Mouse (Mus musculus) kidney, postnatal 0 days (tissue): ENCODE data around the gene Mast3. TPM values are rescaled to one million over a fixed set of nuclear protein-coding genes. Genes with fewer than 3 reads are reported as not detected.

ENCODE experiments used
- ATAC-seq: fragments of 200-750 bp; cut with Nextera tagmentation; replicated peaks from 2 replicates; pipeline ENCODE4 v1.8.0; 2017; ENCODE audit warnings: low read depth, moderate number of reproducible peaks, moderate TSS enrichment, moderate library complexity; ENCODE audit not compliant: low FRiP score
- DNase-seq: peaks from one replicate; pipeline ENCODE4 v3.0.0-alpha.2; 2016; ENCODE audit warnings: low spot score
- H3K27ac ChIP-seq: fragments of 300-500 bp; sonication (generic); 2 replicates; pipeline ENCODE4 v1.5.1; 2014; ENCODE audit warnings: mild to moderate bottlenecking
- H3K27me3 ChIP-seq: fragments of 300-500 bp; sonication (generic); 2 replicates; pipeline ENCODE4 v1.6.1; 2014; ENCODE audit warnings: low read length, mixed read lengths; ENCODE audit not compliant: insufficient read depth
- H3K36me3 ChIP-seq: fragments of 300-500 bp; sonication (generic); 2 replicates; pipeline ENCODE4 v1.6.1; 2014; ENCODE audit warnings: low read length, mixed read lengths; ENCODE audit not compliant: insufficient read depth
- H3K4me1 ChIP-seq: fragments of 300-500 bp; sonication (generic); replicated peaks from 2 replicates; pipeline ENCODE4 v1.6.1; 2014; ENCODE audit warnings: antibody characterized with exemption, low read length, mixed read lengths; ENCODE audit not compliant: insufficient read depth
- H3K4me2 ChIP-seq: fragments of 300-500 bp; sonication (generic); 2 replicates; pipeline ENCODE4 v1.6.1; 2014; ENCODE audit warnings: mild to moderate bottlenecking, low read length, moderate library complexity, mixed read lengths
- H3K4me3 ChIP-seq: fragments of 300-500 bp; sonication (generic); replicated peaks from 2 replicates; pipeline ENCODE4 v1.5.1; 2014; ENCODE audit warnings: low read depth, low read length
- H3K9ac ChIP-seq: fragments of 300-500 bp; sonication (generic); 2 replicates; pipeline ENCODE4 v1.6.1; 2014; ENCODE audit warnings: low read depth, low read length
- H3K9me3 ChIP-seq: fragments of 300-500 bp; sonication (generic); replicated peaks from 2 replicates; pipeline ENCODE4 v1.6.1; 2016; ENCODE audit warnings: low read length, inconsistent platforms, mixed read lengths
- CTCF ChIP-seq: IDR thresholded peaks from 2 replicates; pipeline ENCODE4 v1.5.1; 2016; ENCODE audit warnings: antibody characterized with exemption, low read depth, mild to moderate bottlenecking, moderate library complexity
- WGBS: fragments of 180-500 bp; shearing (Covaris S2); extraction: QIAGEN DNeasy Blood & Tissue Kit; methylation state at CpG from one replicate; pipeline ENCODE4 v1.1.7; 2014; 5-methylcytosine and 5-hydroxymethylcytosine counted together
- polyA plus RNA-seq: library from polyadenylated mRNA; unstranded; fragments of >200 nt; fragmentation: Nextera tagmentation; extraction: Ambion mirVana; gene quantifications from 2 replicates; pipeline ENCODE4 v1.2.1, GENCODE M21; 2015

Mast3 gene
- polyA plus RNA-seq, 1 experiment from 2014 or later, result 10.2 TPM

DNA sequence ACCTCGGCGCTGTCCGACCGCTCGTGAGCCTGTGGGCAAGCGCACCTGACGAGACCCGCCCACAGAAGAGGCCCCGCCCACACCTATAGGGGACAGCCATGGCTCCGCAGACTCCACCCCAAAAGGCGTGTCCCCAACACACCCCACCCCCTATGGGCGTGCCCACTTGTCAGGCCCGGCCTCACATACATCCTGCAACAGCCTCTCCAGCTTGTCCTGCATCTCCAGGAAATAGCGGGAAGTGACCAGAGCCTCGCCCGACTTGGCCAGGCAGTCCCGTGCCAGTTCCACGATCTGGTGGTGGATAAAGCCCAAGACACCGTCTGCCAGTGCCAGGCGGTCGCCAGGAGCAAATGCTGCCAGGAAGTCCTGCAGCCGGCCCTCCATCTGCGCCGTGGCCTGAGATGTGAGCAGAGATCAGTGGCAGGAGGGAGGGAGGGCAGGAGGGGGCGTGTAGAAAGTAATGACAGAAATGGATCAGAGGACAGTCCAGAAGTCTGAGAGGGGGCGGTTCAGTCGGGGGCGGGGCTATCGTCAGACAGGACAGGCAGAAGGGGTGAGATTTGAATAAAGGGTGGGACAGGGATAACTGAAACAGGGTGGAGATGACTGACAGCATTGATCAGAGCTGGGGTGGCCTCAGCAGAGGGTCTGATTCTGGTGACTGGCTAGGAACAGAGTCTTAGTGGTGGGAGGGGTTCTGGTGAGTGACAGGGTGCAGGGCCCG lies 16.8 kb downstream of the Mast3 start:
- 32% methylated on average over 30 of the region's 30 CpGs for WGBS
- 0 out of 2 replicates have a peak overlapping the region, but pooled peaks have one; percentile 1 for H3K4me3 ChIP-seq
- no peak for TF ChIP-seq CTCF
- no peak overlapping the region for H3K27ac ChIP-seq
- peaks cover 17% of the 10 kb centered on the region for H3K4me1 ChIP-seq
- 0 out of 2 replicates have a peak overlapping the region, but pooled peaks have one; percentile 7 for H3K4me2 ChIP-seq
- no peaks in the 10 kb centered on the region for H3K9me3 ChIP-seq
- H3K9ac ChIP-seq, result no peak overlapping the region
- ATAC-seq (peak; percentile 24; the same call in 1 of the 2 replicates), DNase-seq (peak; percentile 61)
- H3K27me3 ChIP-seq, result no peaks in the 10 kb centered on the region
- H3K36me3 ChIP-seq, result peaks cover 39% of the 10 kb centered on the region

DNA sequence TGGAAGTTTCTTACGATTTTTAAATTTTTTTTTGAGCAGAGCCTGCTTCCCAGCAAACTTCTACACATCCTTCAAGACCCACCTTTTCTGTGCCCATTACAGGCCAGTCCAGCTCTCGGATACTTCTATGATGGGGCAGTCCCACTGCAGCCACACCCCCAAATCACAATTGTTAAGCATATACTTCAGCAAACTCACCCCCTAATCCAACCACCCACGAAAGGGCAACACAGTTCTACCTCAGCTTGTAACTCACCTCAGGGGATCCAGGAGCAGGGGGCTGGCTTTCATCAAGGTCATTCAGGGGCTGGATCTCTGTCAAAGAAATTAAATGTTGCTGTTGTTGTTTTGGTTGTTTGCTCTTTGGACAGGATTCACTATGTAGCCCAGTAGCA lies 17.8 kb downstream of the Mast3 start:
- 83% methylated on average over 3 of the region's 3 CpGs for WGBS
- ATAC-seq (no peak), DNase-seq (no peak)
- Histone ChIP-seq H3K4me2 (no peak overlapping the region), H3K36me3 (peaks cover 42% of the 10 kb centered on the region), H3K9ac (peak overlapping the region; percentile 31), H3K4me1 (peaks cover 11% of the 10 kb centered on the region), H3K27me3 (no peaks in the 10 kb centered on the region), H3K4me3 (no peak overlapping the region), H3K27ac (no peak overlapping the region), H3K9me3 (no peaks in the 10 kb centered on the region)
- TF ChIP-seq CTCF, result no peak

DNA sequence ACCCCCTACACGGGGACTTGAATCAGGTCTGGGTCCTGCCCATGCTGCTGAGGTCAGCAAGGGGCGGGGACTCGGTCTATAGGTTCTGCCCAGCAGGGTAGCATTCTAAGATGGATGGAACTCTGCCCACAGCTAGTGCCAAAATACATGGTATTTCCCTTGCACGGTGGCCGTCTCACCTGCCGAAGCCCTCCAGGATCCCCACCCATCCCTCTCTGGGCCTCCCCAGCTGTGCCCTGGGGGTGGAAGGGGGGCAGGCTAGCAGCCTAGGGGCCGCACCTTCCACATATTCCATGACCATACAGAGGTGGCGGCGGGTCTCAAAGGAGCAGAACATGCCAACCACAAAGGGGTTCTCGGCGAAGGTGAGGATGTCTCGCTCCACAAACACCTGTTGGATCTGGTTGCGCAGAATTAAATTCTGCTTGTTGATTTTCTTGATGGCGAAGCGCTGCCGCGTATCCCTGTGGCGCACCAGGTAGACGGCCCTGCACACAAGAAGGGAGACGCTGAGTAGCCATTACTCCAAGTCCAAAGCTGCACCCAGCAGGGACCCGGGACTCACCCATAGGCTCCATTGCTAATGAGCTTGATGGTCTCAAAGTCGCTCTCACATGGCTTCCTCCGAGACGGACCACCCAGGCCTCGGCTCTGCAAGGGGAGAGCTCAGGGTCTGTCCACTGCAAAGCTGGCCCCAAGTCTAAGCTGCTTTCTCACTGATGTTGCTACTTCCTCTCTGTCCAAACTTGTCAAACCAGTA lies 18.4 kb downstream of the Mast3 start:
- no peak for DNase-seq
- Histone ChIP-seq H3K4me3 (no peak overlapping the region), H3K9ac (no peak overlapping the region), H3K9me3 (no peaks in the 10 kb centered on the region), H3K27me3 (no peaks in the 10 kb centered on the region), H3K36me3 (peaks cover 42% of the 10 kb centered on the region), H3K4me1 (peaks cover 8% of the 10 kb centered on the region), H3K4me2 (no peak overlapping the region), H3K27ac (no peak overlapping the region)
- no peak for ATAC-seq
- TF ChIP-seq CTCF, result no peak
- 86% methylated on average over 25 of the region's 25 CpGs for WGBS

DNA sequence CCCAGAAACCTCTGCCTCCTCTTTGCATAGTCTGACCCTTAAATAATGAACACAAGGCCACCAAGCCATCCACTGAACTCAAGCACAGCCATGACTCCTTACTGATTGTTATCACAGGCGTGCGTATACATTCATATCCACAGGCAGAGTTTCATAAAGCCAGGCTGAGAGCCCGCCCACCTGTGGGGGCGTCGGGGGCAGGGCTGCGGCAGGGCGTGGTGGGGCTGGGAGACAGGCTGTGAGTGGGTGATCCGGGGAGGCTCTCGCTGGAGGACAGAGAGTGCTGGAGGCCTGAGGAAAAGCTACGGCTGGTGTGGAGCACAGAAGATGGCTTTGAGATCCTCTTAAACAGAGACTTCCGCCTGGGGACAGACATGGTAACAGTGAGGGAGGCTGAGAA lies 24.8 kb downstream of the Mast3 start:
- Histone ChIP-seq H3K36me3 (peaks cover 36% of the 10 kb centered on the region), H3K4me1 (peaks cover 14% of the 10 kb centered on the region), H3K9ac (0 out of 2 replicates have a peak overlapping the region, but pooled peaks have one; percentile 8), H3K9me3 (no peaks in the 10 kb centered on the region), H3K27me3 (no peaks in the 10 kb centered on the region), H3K27ac (no peak overlapping the region), H3K4me2 (no peak overlapping the region), H3K4me3 (no peak overlapping the region)
- no peak for ATAC-seq
- TF ChIP-seq CTCF, result no peak
- DNase-seq, result no peak
- 73% methylated on average over 11 of the region's 11 CpGs for WGBS

DNA sequence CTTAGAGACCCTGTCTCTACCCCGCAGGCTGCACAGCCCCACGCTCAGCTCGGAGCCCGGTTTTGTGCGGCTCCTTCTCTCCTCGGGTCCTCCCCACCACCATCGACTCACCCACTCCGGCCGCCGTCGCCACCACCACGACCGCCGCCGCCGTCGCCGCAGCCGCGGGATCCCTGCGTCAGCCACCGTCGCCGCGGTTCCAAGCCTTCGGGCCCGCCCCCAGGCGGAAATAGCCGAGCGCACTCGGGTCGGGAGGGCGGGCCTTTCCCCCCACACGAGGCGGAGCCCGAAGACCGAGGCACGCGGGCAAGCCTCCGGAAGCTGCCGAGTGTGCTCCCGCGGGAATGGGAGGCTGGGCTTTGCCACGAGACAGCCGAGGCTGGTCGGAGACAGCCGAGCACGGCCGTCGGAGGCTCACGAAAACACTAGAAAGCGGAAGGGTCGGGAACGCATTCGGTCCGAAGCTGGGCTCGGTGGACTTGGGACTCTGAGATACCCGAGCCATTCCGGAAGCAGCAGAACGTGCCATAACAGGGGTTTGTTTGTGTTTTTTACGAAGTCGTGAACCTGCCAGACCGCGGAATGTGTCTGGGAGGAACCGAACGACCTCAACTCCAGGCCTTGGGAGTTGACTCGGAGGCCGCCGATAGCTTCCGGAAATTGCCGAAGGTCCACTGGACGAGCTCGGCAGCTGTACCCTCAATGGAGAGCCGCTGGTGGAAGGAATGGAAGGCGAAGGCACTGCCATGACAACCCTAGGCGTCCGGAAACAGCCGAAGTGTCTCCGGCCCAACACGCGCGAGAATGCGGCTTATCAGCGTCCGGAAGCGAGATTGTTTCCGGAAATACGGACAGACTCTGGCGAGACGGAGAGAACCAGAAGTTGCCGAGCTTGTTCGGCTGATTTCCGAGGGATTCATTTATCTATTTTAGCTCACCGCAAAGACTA lies 28.1 kb downstream of the Mast3 start, which contains the start of gene Pik3r2:
Gene Pik3r2 (minus strand): TSS at position 218 of the 949 bp plus-strand sequence.
- peak within 1 kb of the TSS; percentile 76 for H3K4me3 ChIP-seq
- no peaks in the 10 kb centered on the region for H3K27me3 ChIP-seq
- H3K27ac ChIP-seq, result peak within 1 kb of the TSS; percentile 98
- H3K36me3 ChIP-seq, result peaks cover 35% of the 10 kb centered on the region
- DNase-seq, result peak; percentile 99
- peak; percentile 91 for ATAC-seq
- H3K4me1 ChIP-seq, result peaks cover 27% of the 10 kb centered on the region
- no peaks in the 10 kb centered on the region for H3K9me3 ChIP-seq
- peak; percentile 45; the same call in 1 of the 2 replicates for TF ChIP-seq CTCF
- H3K9ac ChIP-seq, result peak within 1 kb of the TSS; percentile 98
- under 1% methylated on average over 94 of the region's 94 CpGs for WGBS
- H3K4me2 ChIP-seq, result peak within 1 kb of the TSS; percentile 98
